Mouse (Mus musculus) embryonic facial prominence, embryonic 11.5 days (tissue): Measurements from ENCODE around the gene Celf2. TPM values are rescaled to one million over a fixed set of nuclear protein-coding genes. Genes with fewer than 3 reads are reported as not detected.
A peak's percentile ranks its signal among the peaks of the same experiment; 100 is the strongest.

Experiments used
- ATAC-seq: fragments of 200-750 bp; cut with Nextera tagmentation; replicated peaks from 2 replicates; pipeline ENCODE4 v1.8.0; 2017; ENCODE audit warnings: low read depth; ENCODE audit not compliant: insufficient number of reproducible peaks, low FRiP score, low TSS enrichment
- DNase-seq: peaks from one replicate; pipeline ENCODE4 v3.0.0-alpha.2; 2015; ENCODE audit warnings: low spot score
- H3K27ac ChIP-seq: fragments of 300-500 bp; sonication (generic); replicated peaks from 2 replicates; pipeline ENCODE4 v1.5.1; 2014; ENCODE audit warnings: mild to moderate bottlenecking, low read depth, low read length, control low read depth
- H3K27me3 ChIP-seq: fragments of 300-500 bp; sonication (generic); 2 replicates; pipeline ENCODE4 v1.6.1; 2014; ENCODE audit warnings: mild to moderate bottlenecking, low read length, moderate library complexity, mixed read lengths; ENCODE audit not compliant: control insufficient read depth, insufficient read depth
- H3K36me3 ChIP-seq: fragments of 300-500 bp; sonication (generic); replicated peaks from 2 replicates; pipeline ENCODE4 v1.6.1; 2014; ENCODE audit warnings: low read depth, mild to moderate bottlenecking, low read length, moderate library complexity, mixed read lengths; ENCODE audit not compliant: control insufficient read depth, insufficient read depth
- H3K4me1 ChIP-seq: fragments of 300-500 bp; sonication (generic); 2 replicates; pipeline ENCODE4 v1.6.1; 2014; ENCODE audit warnings: low read length, mixed read lengths; ENCODE audit not compliant: control insufficient read depth, insufficient read depth
- H3K4me2 ChIP-seq: fragments of 300-500 bp; sonication (generic); 2 replicates; pipeline ENCODE4 v1.6.1; 2014; ENCODE audit warnings: low read depth, mild to moderate bottlenecking, control low read depth, low read length, moderate library complexity
- H3K4me3 ChIP-seq: fragments of 300-500 bp; sonication (generic); 2 replicates; pipeline ENCODE4 v1.5.1; 2014; ENCODE audit warnings: low read depth, low read length, control low read depth
- H3K9ac ChIP-seq: fragments of 300-500 bp; sonication (generic); replicated peaks from 2 replicates; pipeline ENCODE4 v1.6.1; 2014; ENCODE audit warnings: mild to moderate bottlenecking, control low read depth, low read length
- H3K9me3 ChIP-seq: fragments of 300-500 bp; sonication (generic); replicated peaks from 2 replicates; pipeline ENCODE4 v1.6.1; 2016; ENCODE audit warnings: mild to moderate bottlenecking, low read length, inconsistent platforms, mixed read lengths; ENCODE audit not compliant: control insufficient read depth
- WGBS: fragments of 180-500 bp; shearing (Covaris S2); extraction: QIAGEN DNeasy Blood & Tissue Kit; methylation state at CpG from one replicate; pipeline ENCODE4 v1.1.7; 2014; 5-methylcytosine and 5-hydroxymethylcytosine counted together
- polyA plus RNA-seq: library from polyadenylated mRNA; unstranded; fragments of >200 nt; fragmentation: Nextera tagmentation; extraction: Ambion mirVana; gene quantifications from 2 replicates; pipeline ENCODE4 v1.2.1, GENCODE M21; 2014

The Celf2 gene
- polyA plus RNA-seq, 1 experiment from 2014 or later, result 43.2 TPM

GRCm38 (mm10) chr2:6869956-6870710, 639.2 kb downstream of the Celf2 start:
- Histone ChIP-seq H3K36me3 (no peaks in the 10 kb centered on the region), H3K4me1 (no peaks in the 10 kb centered on the region), H3K4me3 (no peak overlapping the region), H3K9ac (no peak overlapping the region), H3K27me3 (no peaks in the 10 kb centered on the region), H3K27ac (no peak overlapping the region), H3K9me3 (no peaks in the 10 kb centered on the region), H3K4me2 (no peak overlapping the region)
- ATAC-seq (no peak), DNase-seq (no peak)
- WGBS, result 72% methylated on average over 9 of the region's 9 CpGs

GRCm38 (mm10) chr2:6867297-6867696, 642.1 kb downstream of the Celf2 start:
- H3K36me3 ChIP-seq, result no peaks in the 10 kb centered on the region

GRCm38 (mm10) chr2:6865785-6866184, 643.6 kb downstream of the Celf2 start:
- H3K4me3 ChIP-seq, result no peak overlapping the region
- ATAC-seq, result no peak
- no peaks in the 10 kb centered on the region for H3K4me1 ChIP-seq
- WGBS, result 91% methylated on average over 4 of the region's 4 CpGs
- no peaks in the 10 kb centered on the region for H3K27me3 ChIP-seq
- no peak overlapping the region for H3K4me2 ChIP-seq
- no peak for DNase-seq
- no peaks in the 10 kb centered on the region for H3K36me3 ChIP-seq
- H3K9ac ChIP-seq, result no peak overlapping the region
- no peak overlapping the region for H3K27ac ChIP-seq
- H3K9me3 ChIP-seq, result no peaks in the 10 kb centered on the region

More at GRCm38 (mm10) chr2:6867297-6867696, 642.1 kb downstream of the Celf2 start:
- Histone ChIP-seq H3K4me2 (no peak overlapping the region), H3K27me3 (no peaks in the 10 kb centered on the region), H3K4me3 (no peak overlapping the region), H3K27ac (no peak overlapping the region), H3K9me3 (no peaks in the 10 kb centered on the region), H3K4me1 (no peaks in the 10 kb centered on the region), H3K9ac (no peak overlapping the region)
- ATAC-seq, result no peak
- WGBS, result 28% methylated on average over 4 of the region's 4 CpGs
- DNase-seq, result no peak

GRCm38 (mm10) chr2:6850102-6850644, 659.2 kb downstream of the Celf2 start:
- Histone ChIP-seq H3K36me3 (no peaks in the 10 kb centered on the region), H3K27me3 (no peaks in the 10 kb centered on the region), H3K9me3 (no peaks in the 10 kb centered on the region), H3K4me3 (no peak overlapping the region), H3K9ac (no peak overlapping the region), H3K4me2 (no peak overlapping the region), H3K4me1 (no peaks in the 10 kb centered on the region), H3K27ac (no peak overlapping the region)
- DNase-seq (no peak), ATAC-seq (no peak)
- WGBS, result 50% methylated on average over 2 of the region's 2 CpGs

- no peaks in the 10 kb centered on the region for H3K27me3 ChIP-seq
- no peaks in the 10 kb centered on the region for H3K9me3 ChIP-seq
- WGBS, result 45% methylated on average over 3 of the region's 3 CpGs
- H3K4me3 ChIP-seq, result no peak overlapping the region
- no peak overlapping the region for H3K9ac ChIP-seq
- no peak overlapping the region for H3K27ac ChIP-seq
- H3K4me1 ChIP-seq, result no peaks in the 10 kb centered on the region
- ATAC-seq (no peak), DNase-seq (peak; percentile 50)
- no peak overlapping the region for H3K4me2 ChIP-seq
- no peaks in the 10 kb centered on the region for H3K36me3 ChIP-seq
Measured at GRCm38 (mm10) chr2:6849388-6849787, 660.0 kb downstream of the Celf2 start.

- WGBS, result 65% methylated on average over 6 of the region's 6 CpGs
Measured at GRCm38 (mm10) chr2:6830021-6830420, 679.3 kb downstream of the Celf2 start.

GRCm38 (mm10) chr2:6827583-6827982, 681.8 kb downstream of the Celf2 start:
- Histone ChIP-seq H3K4me1 (no peaks in the 10 kb centered on the region), H3K27me3 (no peaks in the 10 kb centered on the region), H3K27ac (no peak overlapping the region), H3K4me3 (no peak overlapping the region), H3K9me3 (no peaks in the 10 kb centered on the region), H3K4me2 (no peak overlapping the region), H3K36me3 (no peaks in the 10 kb centered on the region), H3K9ac (no peak overlapping the region)
- DNase-seq (peak; percentile 21), ATAC-seq (no peak)
- WGBS, result 47% methylated on average over 2 of the region's 2 CpGs

More at GRCm38 (mm10) chr2:6830021-6830420, 679.3 kb downstream of the Celf2 start:
- Histone ChIP-seq H3K36me3 (no peaks in the 10 kb centered on the region), H3K4me2 (no peak overlapping the region), H3K4me3 (no peak overlapping the region), H3K27ac (no peak overlapping the region), H3K27me3 (no peaks in the 10 kb centered on the region), H3K9me3 (no peaks in the 10 kb centered on the region), H3K9ac (no peak overlapping the region), H3K4me1 (no peaks in the 10 kb centered on the region)
- no peak for ATAC-seq
- peak; percentile 11 for DNase-seq

- no peak overlapping the region for H3K9ac ChIP-seq
- no peaks in the 10 kb centered on the region for H3K27me3 ChIP-seq
- H3K4me3 ChIP-seq, result no peak overlapping the region
- no peak overlapping the region for H3K4me2 ChIP-seq
- H3K4me1 ChIP-seq, result no peaks in the 10 kb centered on the region
- H3K27ac ChIP-seq, result no peak overlapping the region
- DNase-seq (no peak), ATAC-seq (no peak)
- no peaks in the 10 kb centered on the region for H3K36me3 ChIP-seq
- H3K9me3 ChIP-seq, result no peaks in the 10 kb centered on the region
- 87% methylated on average over 1 of the region's 1 CpGs for WGBS
Measured at GRCm38 (mm10) chr2:6823021-6823420, 686.3 kb downstream of the Celf2 start.
